Mouse (Mus musculus) cerebral cortex, adult 2 months (tissue): ENCODE measurements around the gene Znhit2.

ENCODE experiments used
- WGBS: fragments of 180-500 bp; shearing (Covaris S2); methylation state at CpG from one replicate; pipeline ENCODE4 v1.1.7; 2018; 5-methylcytosine and 5-hydroxymethylcytosine counted together

The Znhit2 gene

GRCm38 (mm10) chr19:6047154-6047898 is 13.7 kb upstream of the Znhit2 start:
- under 1% methylated on average over 44 of the region's 44 CpGs for WGBS

- 84% methylated on average over 8 of the region's 8 CpGs for WGBS
Measured at GRCm38 (mm10) chr19:6047899-6048166, 13.2 kb upstream of the Znhit2 start.

- 84% methylated on average over 11 of the region's 11 CpGs for WGBS
Measured at GRCm38 (mm10) chr19:6048681-6049410, 12.1 kb upstream of the Znhit2 start.

- 81% methylated on average over 7 of the region's 7 CpGs for WGBS
Measured at GRCm38 (mm10) chr19:6052516-6052915, 8.5 kb upstream of the Znhit2 start.

GRCm38 (mm10) chr19:6054296-6054695 is 6.7 kb upstream of the Znhit2 start:
- 75% methylated on average over 5 of the region's 5 CpGs for WGBS

- 32% methylated on average over 4 of the region's 4 CpGs for WGBS
Measured at GRCm38 (mm10) chr19:6056696-6057095, 4.3 kb upstream of the Znhit2 start.

GRCm38 (mm10) chr19:6057313-6058096 is 3.5 kb upstream of the Znhit2 start, which contains the start of the genes Mrpl49 and Fau:
Mrpl49 (minus strand) TSS chr19:6057785.
Fau (plus strand) TSS chr19:6057844.
- WGBS = under 1% methylated on average over 63 of the region's 63 CpGs

GRCm38 (mm10) chr19:6058513-6058912 is 2.5 kb upstream of the Znhit2 start:
- 27% methylated on average over 5 of the region's 5 CpGs for WGBS

GRCm38 (mm10) chr19:6058966-6059365 is 2.0 kb upstream of the Znhit2 start:
- WGBS = 84% methylated on average over 5 of the region's 5 CpGs

GRCm38 (mm10) chr19:6061641-6062302 is 780 bp downstream of the Znhit2 start:
- under 1% methylated on average over 44 of the region's 44 CpGs for WGBS

GRCm38 (mm10) chr19:6062418-6062817 is 1.4 kb downstream of the Znhit2 start:
- 50% methylated on average over 5 of the region's 5 CpGs for WGBS

- WGBS = 94% methylated on average over 6 of the region's 6 CpGs
Measured at GRCm38 (mm10) chr19:6063081-6063480, 2.1 kb downstream of the Znhit2 start.

GRCm38 (mm10) chr19:6066571-6066970 is 5.6 kb downstream of the Znhit2 start:
- WGBS = 25% methylated on average over 5 of the region's 5 CpGs

- WGBS = under 1% methylated on average over 30 of the region's 30 CpGs
Measured at GRCm38 (mm10) chr19:6067011-6067723, 6.2 kb downstream of the Znhit2 start.

GRCm38 (mm10) chr19:6067724-6068415 is 6.9 kb downstream of the Znhit2 start, which contains the start of gene Tm7sf2:
Tm7sf2 (minus strand) TSS chr19:6068373.
- 10% methylated on average over 33 of the region's 33 CpGs for WGBS

- WGBS = 81% methylated on average over 4 of the region's 4 CpGs
Measured at GRCm38 (mm10) chr19:6068951-6069350, 8.0 kb downstream of the Znhit2 start.

- WGBS = 92% methylated on average over 10 of the region's 10 CpGs
Measured at GRCm38 (mm10) chr19:6069851-6070250, 8.9 kb downstream of the Znhit2 start.

GRCm38 (mm10) chr19:6070571-6071250 is 9.7 kb downstream of the Znhit2 start:
- WGBS = 92% methylated on average over 31 of the region's 31 CpGs

- WGBS = 95% methylated on average over 19 of the region's 19 CpGs
Measured at GRCm38 (mm10) chr19:6071261-6071660, 10.3 kb downstream of the Znhit2 start.

GRCm38 (mm10) chr19:6073889-6074288 is 12.9 kb downstream of the Znhit2 start:
- WGBS = 85% methylated on average over 5 of the region's 5 CpGs
